In genomic region chr11:76015251-76015650, GRCm38 (mm10) we compare ENCODE assay signal across 24 mouse cellular contexts. TPM values are rescaled to one million over a fixed set of nuclear protein-coding genes. Genes with fewer than 3 reads are reported as not detected.
DNase-seq lines count a peak whose midpoint lies in the region; TF ChIP-seq lines count a peak whose summit lies in the region.
"Had no signal": no experiment of that assay in that cellular context is flagged by ENCODE, and none has a peak within 500 bp of the region (broad histone marks: within the 10 kb centered on the region; RNA-seq: fewer than 3 reads in every experiment).

No protein-coding gene starts in this region.

- TF ChIP-seq CTCF in spleen, adult 2 months (IDR thresholded peaks at IDR 0.05; ENCODE audit: extremely low read depth, insufficient read depth, insufficient read length, insufficient replicate concordance), result no peak
- TF ChIP-seq CTCF in lung, adult 2 months (IDR thresholded peaks at IDR 0.05; ENCODE audit: insufficient read depth, low read length), result no peak

- 0 out of 2 replicates have a peak overlapping the region, but pooled peaks have one; percentile 10 for H3K4me3 ChIP-seq in spleen, adult 2 months (ENCODE audit: extremely low read depth, insufficient read depth, insufficient read length)
- no peak overlapping the region for H3K4me3 ChIP-seq in lung, adult 2 months (replicated peaks; ENCODE audit: extremely low read depth, low read depth, low read length)
- H3K4me3 ChIP-seq: embryonic facial prominence, embryonic 12.5 days; forebrain, embryonic 15.5 days; heart, embryonic 10.5 days; hindbrain, embryonic 13.5 days had no signal

- H3K27ac ChIP-seq in spleen, adult 2 months (ENCODE audit: insufficient read depth, low read length), result peak overlapping the region; percentile 52; the same call in 1 of the 2 replicates
- H3K27ac ChIP-seq: embryonic facial prominence, embryonic 12.5 days; forebrain, embryonic 15.5 days; heart, embryonic 10.5 days; hindbrain, embryonic 13.5 days; hindbrain, postnatal 0 days had no signal

- intact Hi-C loops in left cerebral cortex, postnatal 10 days (cut with DNase I), result no loop called here

- DNase-seq in spleen, adult 2 months (ENCODE audit: low read depth in 1 of 2, low spot score in 2 of 2), result no peak
- DNase-seq in spleen, postnatal 36 days (ENCODE audit: low spot score in 2 of 2), result no peak
- DNase-seq in T-cell, adult 2 months (ENCODE audit: low spot score), result peak; percentile 62
- DNase-seq in naive thymus-derived CD4-positive, alpha-beta T cell, adult 2 months (ENCODE audit: low read depth), result peak; percentile 76
- no peak for DNase-seq in layer of hippocampus, adult 8-10 months (ENCODE audit: low spot score in 2 of 2)
- DNase-seq in lung, adult 2 months, result no peak
- no peak for DNase-seq in left cerebral cortex, postnatal 10 days (ENCODE audit: extremely low spot score in 1 of 2, low spot score in 2 of 2)
- DNase-seq: adrenal gland, postnatal 25 days; cerebellum, adult 2 months; cerebellum, postnatal 10 days; gastrocnemius, postnatal 10 days; heart, adult 18-20 months; heart, postnatal 10 days had no signal

- H3K36me3 ChIP-seq in spleen, adult 2 months (ENCODE audit: control insufficient read depth, insufficient read depth, low read length), result no peaks in the 10 kb centered on the region
- H3K36me3 ChIP-seq: forebrain, embryonic 15.5 days; G1E; heart, embryonic 10.5 days; hindbrain, embryonic 13.5 days had no signal

- no peak for TF ChIP-seq POLR2A in spleen, adult 2 months (IDR thresholded peaks at IDR 0.05; ENCODE audit: low read depth, low read length)
- TF ChIP-seq POLR2A in lung, adult 2 months (IDR thresholded peaks at IDR 0.05; ENCODE audit: borderline replicate concordance, extremely low read depth, low read depth, low read length), result no peak

- no peaks in the 10 kb centered on the region for H3K27me3 ChIP-seq in spleen, adult 2 months (ENCODE audit: control insufficient read depth, insufficient read depth, low read length)
- H3K27me3 ChIP-seq: embryonic facial prominence, embryonic 12.5 days; forebrain, embryonic 15.5 days; hindbrain, embryonic 13.5 days had no signal

- WGBS in spleen, adult 2 months, result 77% methylated on average over 6 of the region's 6 CpGs
- WGBS in lung, adult 2 months, result 75% methylated on average over 6 of the region's 6 CpGs

- H3K4me1 ChIP-seq in spleen, adult 2 months (ENCODE audit: control insufficient read depth, insufficient read depth, insufficient read length), result no peaks in the 10 kb centered on the region
- H3K4me1 ChIP-seq in lung, adult 2 months (ENCODE audit: control insufficient read depth, insufficient read depth, low read length), result no peaks in the 10 kb centered on the region
- H3K4me1 ChIP-seq: embryonic facial prominence, embryonic 12.5 days; hindbrain, embryonic 13.5 days had no signal

RNA-seq across cellular contexts. Expression of gene Rflnb, which starts 12.3 kb away (rescaled TPM):
- 11.5 and 15.5 TPM in 2 replicates for polyA plus RNA-seq in spleen, adult 2 months (2012; rRNA removed)
- total RNA-seq in layer of hippocampus, adult 8-10 months (2022), result 1 to 10 TPM; 7.1 to 9.2 (median 7.9) TPM
- 15.6 and 16.0 TPM in 2 replicates for polyA plus RNA-seq in lung, adult 2 months (2012; rRNA removed)
- 10 to 100 TPM; 27.3 to 29.6 TPM for total RNA-seq in left cerebral cortex, postnatal 10 days (2021)

RNA-seq across cellular contexts. Expression of gene 1700016K19Rik, which starts 15.5 kb away (rescaled TPM):
- 0.08 and 0.22 TPM in 2 replicates for polyA plus RNA-seq in spleen, adult 2 months (2012; rRNA removed)
- 1 to 10 TPM; 1.8 to 4.4 (median 2.4) TPM for total RNA-seq in layer of hippocampus, adult 8-10 months (2022)
- 13.6 and 14.8 TPM in 2 replicates for polyA plus RNA-seq in lung, adult 2 months (2012; rRNA removed)
- total RNA-seq in left cerebral cortex, postnatal 10 days (2021), result 1 to 10 TPM; 4.5 to 6.2 TPM
- total RNA-seq: adrenal gland, adult 18-20 months; adrenal gland, postnatal 25 days; common myeloid progenitor, adult 5-6 weeks; gastrocnemius, postnatal 10 days; gastrocnemius, postnatal 4 days; heart, postnatal 10 days; hematopoietic stem cell, adult 5-6 weeks had no signal
- polyA plus RNA-seq: C2C12; G1E; heart, embryonic 10.5 days had no signal

Comparison
In these comparisons a context has a peak if more than half of its experiments do, and no peak if none do; other contexts are left out.
1. DNase-seq: peak in T-cell, adult 2 months (single experiment) and naive thymus-derived CD4-positive, alpha-beta T cell, adult 2 months (single experiment); none in spleen, adult 2 months (0 of 2), spleen, postnatal 36 days (0 of 2), layer of hippocampus, adult 8-10 months (0 of 2), lung, adult 2 months (single experiment) and left cerebral cortex, postnatal 10 days (0 of 2).